Mouse (Mus musculus): ENCODE data around the gene Tagap. TPM values are rescaled to one million over a fixed set of nuclear protein-coding genes. Genes with fewer than 3 reads are reported as not detected.

Tagap gene
- polyA plus RNA-seq, 1 experiment from 2014 or later: 0.43 TPM

Other genes starting within 250 kb of the Tagap start
- gene Fndc1, start 98.7 kb upstream of the Tagap start, polyA plus RNA-seq (2016; fragmentation: Nextera tagmentation; extraction: Ambion mirVana): 4.6 and 6.7 TPM in 2 replicates
- gene Rsph3a, start 19.6 kb downstream of the Tagap start, polyA plus RNA-seq (2016; fragmentation: Nextera tagmentation; extraction: Ambion mirVana): 48.8 and 57.7 TPM in 2 replicates
- not detected in 2 replicates for gene Gm49673, start 221.8 kb downstream of the Tagap start, polyA plus RNA-seq (2016; fragmentation: Nextera tagmentation; extraction: Ambion mirVana)
- 35.3 and 36.2 TPM in 2 replicates for gene Rnaset2a, start 222.1 kb downstream of the Tagap start, polyA plus RNA-seq (2016; fragmentation: Nextera tagmentation; extraction: Ambion mirVana)
- gene Fgfr1op, start 239.5 kb downstream of the Tagap start, polyA plus RNA-seq (2016; fragmentation: Nextera tagmentation; extraction: Ambion mirVana): 23.1 and 23.8 TPM in 2 replicates

Data from heart, embryonic 12.5 days (tissue).